Mouse (Mus musculus) heart, embryonic 11.5 days (tissue): Measurements from ENCODE around the gene Phldb2. TPM values are rescaled to one million over a fixed set of nuclear protein-coding genes. Genes with fewer than 3 reads are reported as not detected.

Source experiments
- ATAC-seq: fragments of 200-750 bp; cut with Nextera tagmentation; replicated peaks from 2 replicates; pipeline ENCODE4 v1.8.0; 2017; ENCODE audit warnings: moderate library complexity; ENCODE audit not compliant: insufficient number of reproducible peaks, low FRiP score, low TSS enrichment
- H3K27ac ChIP-seq: fragments of 300-500 bp; sonication (generic); 2 replicates; pipeline ENCODE4 v1.5.1; 2014; ENCODE audit warnings: mild to moderate bottlenecking, low read depth, low read length
- H3K27me3 ChIP-seq: fragments of 300-500 bp; sonication (generic); 2 replicates; pipeline ENCODE4 v1.6.1; 2014; ENCODE audit warnings: mild to moderate bottlenecking, low read length, mixed read lengths; ENCODE audit not compliant: control insufficient read depth, insufficient read depth
- H3K36me3 ChIP-seq: fragments of 300-500 bp; sonication (generic); 2 replicates; pipeline ENCODE4 v1.6.1; 2014; ENCODE audit warnings: mild to moderate bottlenecking, low read length, moderate library complexity, mixed read lengths; ENCODE audit not compliant: control insufficient read depth, insufficient read depth
- H3K4me1 ChIP-seq: fragments of 300-500 bp; sonication (generic); 2 replicates; pipeline ENCODE4 v1.6.1; 2014; ENCODE audit warnings: low read length; ENCODE audit not compliant: control insufficient read depth, insufficient read depth
- H3K4me2 ChIP-seq: fragments of 300-500 bp; sonication (generic); 2 replicates; pipeline ENCODE4 v1.6.1; 2014; ENCODE audit warnings: mild to moderate bottlenecking, moderate library complexity
- H3K4me3 ChIP-seq: fragments of 300-500 bp; sonication (generic); 2 replicates; pipeline ENCODE4 v1.5.1; 2014; ENCODE audit warnings: low read depth, low read length
- H3K9ac ChIP-seq: fragments of 300-500 bp; sonication (generic); 2 replicates; pipeline ENCODE4 v1.6.1; 2014; ENCODE audit warnings: mild to moderate bottlenecking, low read depth, low read length, moderate library complexity
- H3K9me3 ChIP-seq: fragments of 300-500 bp; sonication (generic); replicated peaks from 2 replicates; pipeline ENCODE4 v1.6.1; 2016; ENCODE audit warnings: low read length; ENCODE audit not compliant: control insufficient read depth
- WGBS: fragments of 180-500 bp; shearing (Covaris S2); extraction: QIAGEN DNeasy Blood & Tissue Kit; methylation state at CpG from one replicate; pipeline ENCODE4 v1.1.7; 2014; ENCODE audit not compliant: insufficient replicate concordance; 5-methylcytosine and 5-hydroxymethylcytosine counted together
- polyA plus RNA-seq: library from polyadenylated mRNA; unstranded; fragments of >200 nt; fragmentation: Nextera tagmentation; extraction: Ambion mirVana; gene quantifications from 2 replicates; pipeline ENCODE4 v1.2.1, GENCODE M21; 2014

Gene Phldb2
- polyA plus RNA-seq, 1 experiment from 2014 or later = 37.3 TPM

GRCm38 (mm10) chr16:45792781-45793180, 160.6 kb downstream of the Phldb2 start:
- H3K27ac ChIP-seq = no peak overlapping the region
- no peak for ATAC-seq
- H3K4me3 ChIP-seq = no peak overlapping the region
- no peaks in the 10 kb centered on the region for H3K4me1 ChIP-seq
- H3K9ac ChIP-seq = no peak overlapping the region
- no peaks in the 10 kb centered on the region for H3K9me3 ChIP-seq
- no peaks in the 10 kb centered on the region for H3K27me3 ChIP-seq
- WGBS = 82% methylated on average over 2 of the region's 2 CpGs
- H3K4me2 ChIP-seq = no peak overlapping the region
- peaks cover 9% of the 10 kb centered on the region for H3K36me3 ChIP-seq

DNA sequence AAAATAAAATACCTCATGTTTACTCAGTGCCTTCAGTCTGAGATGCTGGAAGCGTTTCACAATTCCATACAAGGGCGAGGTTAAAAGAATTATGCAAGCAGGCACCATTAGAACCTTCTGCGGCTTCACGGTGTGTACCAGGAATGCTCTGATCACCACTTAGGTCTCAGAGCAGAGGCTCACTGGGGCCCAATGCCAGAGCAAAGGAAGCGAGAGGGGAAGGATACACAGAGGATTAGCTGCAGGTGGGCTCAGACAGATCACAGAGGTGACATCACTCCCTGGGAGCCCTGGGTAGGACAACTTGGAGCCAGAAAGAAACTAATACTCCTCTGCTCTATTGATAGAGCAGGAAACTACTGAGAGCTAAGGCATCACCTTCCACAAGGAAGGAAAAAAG, 162.1 kb downstream of the Phldb2 start:
- 65% methylated on average over 5 of the region's 5 CpGs for WGBS
- no peaks in the 10 kb centered on the region for H3K27me3 ChIP-seq
- H3K4me1 ChIP-seq = no peaks in the 10 kb centered on the region

GRCm38 (mm10) chr16:45789311-45789710, 164.1 kb downstream of the Phldb2 start:
- Histone ChIP-seq H3K9me3 (no peaks in the 10 kb centered on the region), H3K36me3 (peaks cover 4% of the 10 kb centered on the region), H3K27ac (no peak overlapping the region), H3K4me2 (no peak overlapping the region), H3K27me3 (no peaks in the 10 kb centered on the region), H3K4me1 (no peaks in the 10 kb centered on the region), H3K9ac (no peak overlapping the region), H3K4me3 (no peak overlapping the region)
- WGBS = 73% methylated on average over 2 of the region's 2 CpGs
- ATAC-seq = no peak

More for the DNA sequence above, 162.1 kb downstream of the Phldb2 start:
- H3K27ac ChIP-seq = no peak overlapping the region
- H3K9me3 ChIP-seq = no peaks in the 10 kb centered on the region
- H3K4me3 ChIP-seq = no peak overlapping the region
- H3K9ac ChIP-seq = no peak overlapping the region
- ATAC-seq = no peak
- H3K36me3 ChIP-seq = peaks cover 6% of the 10 kb centered on the region
- no peak overlapping the region for H3K4me2 ChIP-seq

DNA sequence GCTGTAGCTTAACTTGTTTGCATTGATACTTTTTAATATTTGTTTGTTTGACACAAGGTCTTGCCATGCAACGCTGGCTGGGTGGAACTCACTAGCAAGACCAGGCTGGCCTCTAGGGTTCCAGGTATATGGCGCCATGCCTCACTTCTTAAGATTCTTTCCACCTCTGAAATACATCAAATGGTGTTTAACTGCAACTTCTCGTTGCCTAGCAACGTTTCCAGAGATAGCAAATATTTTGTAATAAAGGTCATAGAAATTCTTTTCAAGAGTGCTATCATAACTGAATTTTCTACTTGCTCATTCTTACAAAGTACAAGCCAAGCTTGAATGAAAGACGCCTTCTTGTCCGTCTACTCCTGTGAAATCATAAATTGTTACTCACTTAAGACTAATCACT, 165.7 kb downstream of the Phldb2 start:
- WGBS = 80% methylated on average over 6 of the region's 6 CpGs
- Histone ChIP-seq H3K27me3 (no peaks in the 10 kb centered on the region), H3K9ac (no peak overlapping the region), H3K4me2 (no peak overlapping the region), H3K4me3 (no peak overlapping the region), H3K4me1 (no peaks in the 10 kb centered on the region), H3K9me3 (no peaks in the 10 kb centered on the region), H3K36me3 (peaks cover 4% of the 10 kb centered on the region), H3K27ac (no peak overlapping the region)
- no peak for ATAC-seq

GRCm38 (mm10) chr16:45786639-45787038, 166.8 kb downstream of the Phldb2 start:
- H3K36me3 ChIP-seq = peaks cover 4% of the 10 kb centered on the region
- no peak for ATAC-seq
- H3K9me3 ChIP-seq = no peaks in the 10 kb centered on the region
- H3K4me1 ChIP-seq = no peaks in the 10 kb centered on the region
- WGBS = 38% methylated on average over 8 of the region's 8 CpGs
- no peak overlapping the region for H3K9ac ChIP-seq
- no peaks in the 10 kb centered on the region for H3K27me3 ChIP-seq
- H3K4me3 ChIP-seq = no peak overlapping the region
- H3K27ac ChIP-seq = no peak overlapping the region
- no peak overlapping the region for H3K4me2 ChIP-seq

GRCm38 (mm10) chr16:45780001-45780400, 173.4 kb downstream of the Phldb2 start:
- peaks cover 13% of the 10 kb centered on the region for H3K36me3 ChIP-seq

DNA sequence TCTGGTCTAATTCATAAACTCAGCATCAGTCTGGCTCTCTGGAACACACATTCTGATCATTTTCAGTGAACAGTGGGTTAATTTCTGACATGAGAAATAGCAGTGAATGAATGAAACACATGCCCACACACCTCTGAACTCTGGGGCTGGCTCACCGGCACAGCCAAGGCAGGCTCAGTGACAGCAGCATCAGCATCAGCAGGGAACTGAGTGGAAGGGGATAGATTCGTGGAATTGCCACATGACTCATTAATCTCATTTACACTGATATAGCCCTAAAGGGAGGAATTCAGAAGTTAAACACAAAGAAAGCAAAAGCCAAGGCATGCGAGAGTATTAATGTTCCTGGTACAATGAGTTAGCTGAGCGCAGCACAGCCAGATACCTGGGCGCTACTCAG, 178.6 kb downstream of the Phldb2 start:
- Histone ChIP-seq H3K4me1 (no peaks in the 10 kb centered on the region), H3K9ac (no peak overlapping the region), H3K4me2 (no peak overlapping the region), H3K4me3 (no peak overlapping the region), H3K27me3 (no peaks in the 10 kb centered on the region), H3K27ac (no peak overlapping the region), H3K36me3 (peaks cover 13% of the 10 kb centered on the region), H3K9me3 (no peaks in the 10 kb centered on the region)
- WGBS = 85% methylated on average over 5 of the region's 5 CpGs
- no peak for ATAC-seq

More at GRCm38 (mm10) chr16:45780001-45780400, 173.4 kb downstream of the Phldb2 start:
- ATAC-seq = no peak
- Histone ChIP-seq H3K9ac (no peak overlapping the region), H3K4me1 (no peaks in the 10 kb centered on the region), H3K4me3 (no peak overlapping the region), H3K27me3 (no peaks in the 10 kb centered on the region), H3K9me3 (no peaks in the 10 kb centered on the region), H3K27ac (no peak overlapping the region), H3K4me2 (no peak overlapping the region)
- WGBS = 73% methylated on average over 6 of the region's 6 CpGs

DNA sequence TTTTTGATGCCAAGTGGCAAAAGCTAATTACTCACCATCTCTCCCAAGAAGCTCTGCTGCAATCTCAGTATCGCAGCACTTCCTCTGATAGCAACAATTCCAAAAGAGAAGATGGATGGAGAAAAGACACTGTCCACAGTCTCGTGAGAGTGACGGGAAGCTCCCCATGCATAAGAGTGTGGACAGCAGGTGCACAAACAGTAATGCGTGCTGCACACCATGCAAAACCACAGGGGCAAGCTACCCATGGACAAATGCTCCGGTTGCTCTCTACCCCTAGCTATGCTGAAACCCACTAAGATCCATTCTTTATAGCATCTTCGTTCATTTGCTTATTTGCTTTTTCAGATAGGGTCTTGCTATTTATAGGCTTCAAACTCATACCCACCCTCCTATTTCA, 182.5 kb downstream of the Phldb2 start:
- no peak overlapping the region for H3K4me3 ChIP-seq
- no peaks in the 10 kb centered on the region for H3K4me1 ChIP-seq
- 83% methylated on average over 6 of the region's 6 CpGs for WGBS
- H3K27me3 ChIP-seq = no peaks in the 10 kb centered on the region
- H3K36me3 ChIP-seq = peaks cover 8% of the 10 kb centered on the region
- no peak overlapping the region for H3K4me2 ChIP-seq
- no peaks in the 10 kb centered on the region for H3K9me3 ChIP-seq
- ATAC-seq = no peak
- H3K9ac ChIP-seq = no peak overlapping the region
- H3K27ac ChIP-seq = no peak overlapping the region

- no peak overlapping the region for H3K27ac ChIP-seq
- H3K36me3 ChIP-seq = peaks cover 8% of the 10 kb centered on the region
These were observed 185.4 kb downstream of the Phldb2 start for GRCm38 (mm10) chr16:45767853-45768640.

More at GRCm38 (mm10) chr16:45767853-45768640, 185.4 kb downstream of the Phldb2 start:
- 61% methylated on average over 10 of the region's 10 CpGs for WGBS
- ATAC-seq = no peak
- Histone ChIP-seq H3K9me3 (no peaks in the 10 kb centered on the region), H3K27me3 (no peaks in the 10 kb centered on the region), H3K4me3 (no peak overlapping the region), H3K9ac (no peak overlapping the region), H3K4me2 (no peak overlapping the region), H3K4me1 (no peaks in the 10 kb centered on the region; the same call in 1 of the 2 replicates)
